Mouse (Mus musculus) heart, adult 2 months (tissue): Measurements from ENCODE around the gene Flnc. TPM values are rescaled to one million over a fixed set of nuclear protein-coding genes. Genes with fewer than 3 reads are reported as not detected.

Experiments
- DNase-seq, 2 experiments: peaks; one replicate each; pipeline ENCODE4 v3.0.0; 2021
- H3K27ac ChIP-seq: fragments of 200-600 bp; 2 replicates; pipeline ENCODE4 v1.8.1; 2022
- H3K27me3 ChIP-seq: fragments of 200-500 bp; 2 replicates; pipeline ENCODE4 v1.6.1; 2012; ENCODE audit warnings: mild to moderate bottlenecking, low read length, inconsistent platforms, mixed read lengths; ENCODE audit not compliant: control insufficient read depth, insufficient read depth
- H3K36me3 ChIP-seq: fragments of 200-500 bp; 2 replicates; pipeline ENCODE4 v1.6.1; 2012; ENCODE audit warnings: low read length, inconsistent platforms; ENCODE audit not compliant: control insufficient read depth, insufficient read depth
- H3K4me1 ChIP-seq: fragments of 200-500 bp; 2 replicates; pipeline ENCODE4 v1.6.1; 2011; ENCODE audit warnings: low read length; ENCODE audit not compliant: control insufficient read depth, insufficient read depth
- H3K4me3 ChIP-seq: fragments of 200-600 bp; 2 replicates; pipeline ENCODE4 v1.8.1; 2022
- H3K79me2 ChIP-seq: fragments of 200-500 bp; replicated peaks from 2 replicates; pipeline ENCODE4 v1.6.1; 2012; ENCODE audit warnings: mild to moderate bottlenecking, inconsistent platforms, low read length, moderate library complexity, mixed read lengths; ENCODE audit not compliant: control insufficient read depth, insufficient read depth
- H3K9ac ChIP-seq: fragments of 200-500 bp; 2 replicates; pipeline ENCODE4 v1.6.1; 2012; ENCODE audit warnings: low read depth, mild to moderate bottlenecking, control low read depth, inconsistent platforms, low read length, mixed read lengths
- CTCF ChIP-seq: fragments of 200-600 bp; IDR thresholded peaks from 2 replicates; pipeline ENCODE4 v1.8.1; 2022; ENCODE audit warnings: antibody characterized with exemption, mild to moderate bottlenecking, moderate library complexity
- EP300 ChIP-seq: fragments of 200-500 bp; IDR thresholded peaks from 2 replicates; pipeline ENCODE4 v1.6.1; 2011; ENCODE audit warnings: low read depth, low read length, control low read depth; ENCODE audit not compliant: insufficient read depth
- POLR2A ChIP-seq: fragments of 200-500 bp; IDR thresholded peaks from 2 replicates; pipeline ENCODE4 v1.6.1; 2011; ENCODE audit warnings: mild to moderate bottlenecking, low read depth, low read length, control low read depth; ENCODE audit not compliant: insufficient read depth
- WGBS: fragments of 180-500 bp; shearing (Covaris S2); methylation state at CpG from one replicate; pipeline ENCODE4 v1.1.7; 2018; 5-methylcytosine and 5-hydroxymethylcytosine counted together
- intact Hi-C: fragments of 180-260 bp; cut with DNase I; formaldehyde crosslinking; loops from one replicate; pipeline ENCODE4 v1.15.1; 2025
- polyA plus RNA-seq: library from polyadenylated mRNA; depleted of rRNA; stranded (reverse); fragments of >200 nt; gene quantifications from 2 replicates; pipeline ENCODE4 v1.2.3, GENCODE M21; 2012
- total RNA-seq, 2 experiments: library from RNA; stranded (reverse); gene quantifications; 2 replicates each; pipeline ENCODE4 v1.2.3; 2021

Gene Flnc
- total and polyA plus RNA-seq, 3 experiments, result 56.0 to 222 (median 192) TPM

DNA sequence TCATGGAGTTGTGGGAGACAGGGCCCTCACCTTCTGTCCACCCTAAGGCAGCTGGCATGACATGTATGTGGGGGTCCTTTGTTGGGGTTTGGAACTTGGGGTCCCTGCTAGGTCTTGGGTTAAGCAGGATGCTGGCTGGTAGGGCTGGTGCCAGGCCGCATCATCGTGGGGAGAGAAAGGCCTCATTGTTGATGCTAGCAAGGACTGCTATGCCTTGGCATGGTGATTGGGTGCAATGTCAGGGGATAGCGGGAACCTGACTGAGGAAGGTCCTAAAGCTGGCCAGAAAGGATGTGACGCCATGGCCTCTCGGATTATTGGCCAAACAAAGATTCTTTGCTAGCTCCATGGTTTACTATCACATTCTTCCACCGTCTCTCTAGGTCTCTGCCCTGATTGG lies 6.7 kb downstream of the Flnc start:
- intact Hi-C loops, result no loop called here
- TF ChIP-seq POLR2A, result no peak
- no peak for TF ChIP-seq EP300
- no peak for TF ChIP-seq CTCF
- Histone ChIP-seq H3K4me3 (no peak overlapping the region), H3K27ac (no peak overlapping the region), H3K79me2 (no peaks in the 10 kb centered on the region), H3K36me3 (no peaks in the 10 kb centered on the region), H3K27me3 (no peaks in the 10 kb centered on the region), H3K4me1 (no peaks in the 10 kb centered on the region), H3K9ac (no peak overlapping the region)
- DNase-seq, result no peak
- 86% methylated on average over 6 of the region's 6 CpGs for WGBS

DNA sequence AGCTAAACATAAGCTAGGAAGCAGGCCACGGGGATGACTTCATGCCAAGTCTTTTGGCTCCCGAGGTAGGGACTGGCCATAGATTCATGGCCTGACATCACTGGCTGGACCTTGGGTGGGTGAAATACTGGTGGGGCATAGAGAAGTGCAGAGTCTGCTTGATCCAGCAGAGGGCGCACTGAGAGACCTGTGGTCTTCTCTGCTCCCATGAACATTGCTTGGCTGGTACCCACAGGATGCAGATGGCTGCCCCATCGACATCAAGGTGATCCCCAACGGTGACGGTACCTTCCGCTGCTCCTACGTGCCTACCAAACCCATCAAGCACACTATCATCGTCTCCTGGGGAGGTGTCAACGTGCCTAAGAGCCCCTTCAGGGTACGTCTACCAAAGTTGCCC lies 11.7 kb downstream of the Flnc start:
- Histone ChIP-seq H3K9ac (no peak overlapping the region), H3K4me3 (no peak overlapping the region), H3K27me3 (no peaks in the 10 kb centered on the region), H3K27ac (no peak overlapping the region), H3K79me2 (no peaks in the 10 kb centered on the region), H3K4me1 (no peaks in the 10 kb centered on the region), H3K36me3 (no peaks in the 10 kb centered on the region)
- TF ChIP-seq EP300 (no peak), CTCF (peak; percentile 76)
- intact Hi-C loops, result loop anchor here (2.0 kb wide), 1 partner anchor 22 kb away; the partner anchor contains the start of gene Atp6v1f
- WGBS, result 61% methylated on average over 11 of the region's 11 CpGs
- DNase-seq, result peak; percentile 30 to 45

- Histone ChIP-seq H3K4me3 (no peak overlapping the region), H3K4me1 (no peaks in the 10 kb centered on the region), H3K27me3 (no peaks in the 10 kb centered on the region), H3K36me3 (no peaks in the 10 kb centered on the region), H3K79me2 (no peaks in the 10 kb centered on the region), H3K9ac (no peak overlapping the region), H3K27ac (no peak overlapping the region)
- TF ChIP-seq EP300, result no peak
- TF ChIP-seq POLR2A, result no peak
- TF ChIP-seq CTCF, result no peak
- 77% methylated on average over 7 of the region's 7 CpGs for WGBS
- intact Hi-C loops, result loop anchor here (2.0 kb wide), 1 partner anchor 21 kb away; the partner anchor contains the start of gene Atp6v1f
- DNase-seq, result no peak
Measured at GRCm38 (mm10) chr6:29445354-29445753, 12.3 kb downstream of the Flnc start.

- no peak overlapping the region for H3K4me3 ChIP-seq
- 32% methylated on average over 4 of the region's 4 CpGs for WGBS
- H3K9ac ChIP-seq, result no peak overlapping the region
- DNase-seq, result no peak
- intact Hi-C loops, result no loop called here
- no peak overlapping the region for H3K27ac ChIP-seq
- no peaks in the 10 kb centered on the region for H3K79me2 ChIP-seq
- TF ChIP-seq CTCF, result no peak
- H3K4me1 ChIP-seq, result no peaks in the 10 kb centered on the region
- H3K27me3 ChIP-seq, result no peaks in the 10 kb centered on the region
- no peaks in the 10 kb centered on the region for H3K36me3 ChIP-seq
Measured at GRCm38 (mm10) chr6:29449858-29450257, 16.8 kb downstream of the Flnc start.

GRCm38 (mm10) chr6:29450667-29451066 lies 17.6 kb downstream of the Flnc start:
- Histone ChIP-seq H3K27me3 (no peaks in the 10 kb centered on the region), H3K79me2 (no peaks in the 10 kb centered on the region), H3K36me3 (no peaks in the 10 kb centered on the region), H3K27ac (no peak overlapping the region), H3K4me1 (no peaks in the 10 kb centered on the region), H3K9ac (no peak overlapping the region), H3K4me3 (no peak overlapping the region)
- WGBS, result 93% methylated on average over 6 of the region's 6 CpGs
- DNase-seq, result no peak
- intact Hi-C loops, result no loop called here
- no peak for TF ChIP-seq POLR2A

DNA sequence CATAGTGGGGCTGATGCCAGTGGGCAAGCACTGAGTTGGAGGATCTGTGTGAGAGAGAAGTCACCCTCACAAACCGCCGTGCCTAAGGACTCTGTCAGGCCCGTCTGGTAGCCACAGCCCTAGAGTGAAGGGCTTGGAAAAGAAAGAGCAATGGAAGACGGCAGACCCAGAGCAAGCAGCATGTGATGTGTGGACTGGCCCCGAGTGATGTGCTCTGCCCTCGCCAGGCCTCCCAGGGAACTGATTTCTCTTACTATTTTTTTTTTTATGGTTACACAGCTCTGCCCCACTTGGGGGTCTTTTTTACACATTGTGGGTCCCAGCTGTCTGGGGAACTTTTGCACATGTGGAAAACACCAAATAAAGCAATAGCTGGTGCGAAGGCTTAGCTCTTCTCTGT lies 28.4 kb downstream of the Flnc start:
- no peaks in the 10 kb centered on the region for H3K36me3 ChIP-seq
- no peaks in the 10 kb centered on the region for H3K79me2 ChIP-seq
- H3K27ac ChIP-seq, result no peak overlapping the region
- intact Hi-C loops, result no loop called here
- WGBS, result 63% methylated on average over 7 of the region's 7 CpGs
- no peak overlapping the region for H3K9ac ChIP-seq
- H3K27me3 ChIP-seq, result no peaks in the 10 kb centered on the region
- TF ChIP-seq CTCF (no peak), POLR2A (no peak), EP300 (no peak)
- no peak for DNase-seq
- no peaks in the 10 kb centered on the region for H3K4me1 ChIP-seq
- no peak overlapping the region for H3K4me3 ChIP-seq

DNA sequence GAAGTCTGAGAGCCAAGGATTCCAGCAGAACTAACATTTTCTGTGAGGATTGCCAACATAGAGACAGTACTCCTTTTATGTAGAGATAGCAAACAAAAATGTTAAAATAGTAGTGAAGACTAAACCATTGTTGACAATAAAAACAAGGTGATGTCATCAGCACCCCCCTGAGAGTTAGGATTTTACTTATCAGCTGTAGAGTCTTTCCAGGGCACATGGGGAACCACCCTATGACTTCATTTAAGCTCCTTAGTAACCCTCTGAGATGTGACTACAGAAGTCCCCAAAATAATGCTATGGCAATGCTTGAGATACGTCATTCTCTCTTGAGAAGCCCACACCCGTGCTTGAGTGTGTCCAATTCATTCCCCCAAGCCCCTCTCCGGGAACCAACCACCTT lies 30.3 kb downstream of the Flnc start:
- Histone ChIP-seq H3K27me3 (no peaks in the 10 kb centered on the region), H3K4me1 (no peaks in the 10 kb centered on the region; the same call in 1 of the 2 replicates), H3K9ac (no peak overlapping the region), H3K36me3 (no peaks in the 10 kb centered on the region), H3K27ac (no peak overlapping the region), H3K79me2 (no peaks in the 10 kb centered on the region), H3K4me3 (no peak overlapping the region)
- intact Hi-C loops, result no loop called here
- DNase-seq, result no peak
- TF ChIP-seq CTCF (no peak), EP300 (no peak), POLR2A (no peak)
- 56% methylated on average over 3 of the region's 3 CpGs for WGBS
